Mouse (Mus musculus) G1E (cell line): ENCODE measurements around the gene Dgat2. TPM values are rescaled to one million over a fixed set of nuclear protein-coding genes. Genes with fewer than 3 reads are reported as not detected.

Experiments
- ATAC-seq: 2 replicates; pipeline ENCODE4 v1.8.0; 2016; ENCODE audit warnings: mild to moderate bottlenecking; ENCODE audit not compliant: insufficient number of reproducible peaks, poor library complexity, low FRiP score, severe bottlenecking; ENCODE audit errors: extremely low read depth
- DNase-seq: peaks from one replicate; pipeline ENCODE4 v3.0.0; 2012; ENCODE audit warnings: low spot score
- H3K27me3 ChIP-seq: 2 replicates; pipeline ENCODE4 v1.6.1; 2012; ENCODE audit warnings: mild to moderate bottlenecking, low read length, inconsistent platforms; ENCODE audit not compliant: insufficient read depth
- H3K36me3 ChIP-seq: replicated peaks from 2 replicates; pipeline ENCODE3; 2012; ENCODE audit warnings: mild to moderate bottlenecking, inconsistent platforms
- H3K4me1 ChIP-seq: 2 replicates; pipeline ENCODE4 v1.6.1; 2012; ENCODE audit warnings: low read depth, low read length, inconsistent platforms, mixed read lengths; ENCODE audit not compliant: insufficient read depth
- H3K4me3 ChIP-seq: 2 replicates; pipeline ENCODE4 v1.5.1; 2012; ENCODE audit warnings: low read depth, mild to moderate bottlenecking, inconsistent platforms, low read length, moderate library complexity, mixed read lengths
- H3K9me3 ChIP-seq: replicated peaks from 2 replicates; pipeline ENCODE4 v1.6.1; 2012; ENCODE audit warnings: inconsistent platforms
- CTCF ChIP-seq: IDR thresholded peaks from 2 replicates; pipeline ENCODE4 v1.5.1; 2012; ENCODE audit warnings: low read depth, low read length, inconsistent platforms, mixed read lengths
- GATA1 ChIP-seq: IDR thresholded peaks from 2 replicates; pipeline ENCODE4 v1.6.1; 2012; ENCODE audit warnings: borderline replicate concordance, low read length, inconsistent platforms, mixed read lengths
- GATA2 ChIP-seq: IDR thresholded peaks from 2 replicates; pipeline ENCODE4 v1.6.1; 2012; ENCODE audit warnings: low read depth, low read length, inconsistent platforms, borderline replicate concordance
- POLR2AphosphoS5 ChIP-seq: IDR thresholded peaks from 2 replicates; pipeline ENCODE4 v1.6.1; 2012; ENCODE audit warnings: low read depth, low read length, inconsistent platforms; ENCODE audit not compliant: insufficient replicate concordance
- TAL1 ChIP-seq: conservative IDR thresholded peaks from 2 replicates; pipeline ENCODE4 v1.6.1; 2012; ENCODE audit warnings: low read depth, low read length, inconsistent platforms, mixed read lengths
- polyA plus RNA-seq: library from polyadenylated mRNA; stranded (reverse); fragments of >175 nt; gene quantifications from 2 replicates; pipeline ENCODE4 v1.2.3, GENCODE M21; 2012
- total RNA-seq, 2 experiments: library from RNA; stranded (forward) in 1 of 2; stranded (reverse) in 1 of 2; fragments of 200-1000 nt in 1 of 2; fragments of >200 nt in 1 of 2; fragmentation: Nextera tagmentation in 1 of 2; gene quantifications; 2 replicates each; pipeline ENCODE4 v1.2.3; 2014 to 2017

Gene Dgat2
- total and polyA plus RNA-seq, 3 experiments = 0.08 to 0.27 TPM; not detected in 1

GRCm38 (mm10) chr7:99177386-99177785 lies 5.1 kb downstream of the Dgat2 start:
- ATAC-seq (no peak), DNase-seq (no peak)
- TF ChIP-seq POLR2AphosphoS5 = no peak
- TF ChIP-seq CTCF = no peak
- TF ChIP-seq GATA1 = no peak
- TF ChIP-seq TAL1 = no peak
- no peak for TF ChIP-seq GATA2
- H3K4me3 ChIP-seq = no peak overlapping the region
- no peaks in the 10 kb centered on the region for H3K36me3 ChIP-seq
- H3K4me1 ChIP-seq = peaks cover 4% of the 10 kb centered on the region
- H3K9me3 ChIP-seq = no peaks in the 10 kb centered on the region
- peaks cover 26% of the 10 kb centered on the region for H3K27me3 ChIP-seq

DNA sequence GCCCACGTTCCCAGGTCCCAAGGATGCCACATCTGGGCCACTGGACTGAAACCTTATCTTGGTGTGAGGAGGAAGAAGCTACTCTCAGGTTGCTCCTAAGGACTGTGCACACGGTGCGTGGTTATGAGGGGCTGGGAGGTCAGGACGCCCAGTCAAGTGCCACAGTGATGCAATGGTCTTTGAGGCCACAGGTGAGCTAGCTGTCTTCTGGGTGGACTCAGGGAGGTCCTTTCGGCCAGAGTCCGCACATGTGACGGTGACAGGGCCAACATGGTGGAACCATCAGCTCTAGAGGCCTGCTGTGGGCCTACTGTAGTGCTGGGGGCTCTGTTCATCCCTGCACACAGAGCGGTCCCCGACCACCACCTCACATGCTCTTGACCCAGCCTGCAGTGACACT lies 6.9 kb downstream of the Dgat2 start:
- TF ChIP-seq TAL1 (no peak), CTCF (no peak), POLR2AphosphoS5 (no peak), GATA2 (no peak), GATA1 (no peak)
- H3K4me3 ChIP-seq = no peak overlapping the region
- no peaks in the 10 kb centered on the region; the same call in 1 of the 2 replicates for H3K4me1 ChIP-seq
- no peaks in the 10 kb centered on the region for H3K36me3 ChIP-seq
- H3K27me3 ChIP-seq = peaks cover 13% of the 10 kb centered on the region
- H3K9me3 ChIP-seq = no peaks in the 10 kb centered on the region
- DNase-seq = no peak
- ATAC-seq = no peak

DNA sequence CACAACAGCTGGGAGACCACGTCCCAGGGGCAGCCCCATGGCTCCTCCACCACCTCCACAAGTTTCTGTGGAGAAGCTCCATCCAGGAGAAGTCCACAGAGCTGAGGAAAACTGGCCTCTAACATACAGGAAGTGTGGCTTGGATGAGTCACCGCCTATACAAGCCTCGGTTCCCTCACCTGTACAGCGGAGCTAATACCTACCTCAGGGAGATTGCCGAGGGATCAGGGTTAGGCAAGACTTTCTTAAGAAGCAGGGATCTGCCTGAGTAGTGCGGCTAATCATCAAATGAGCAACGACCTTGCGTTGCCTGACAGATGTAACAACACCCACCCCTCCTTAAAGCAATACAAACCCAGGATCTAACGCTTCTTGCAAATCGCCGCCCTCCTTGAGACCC lies 7.4 kb downstream of the Dgat2 start:
- no peak for ATAC-seq
- Histone ChIP-seq H3K4me1 (no peaks in the 10 kb centered on the region; the same call in 1 of the 2 replicates), H3K27me3 (peaks cover 13% of the 10 kb centered on the region), H3K4me3 (no peak overlapping the region), H3K36me3 (no peaks in the 10 kb centered on the region), H3K9me3 (no peaks in the 10 kb centered on the region)
- DNase-seq = no peak
- TF ChIP-seq GATA1 = no peak
- TF ChIP-seq POLR2AphosphoS5 = no peak
- TF ChIP-seq GATA2 = no peak
- no peak for TF ChIP-seq CTCF
- TF ChIP-seq TAL1 = no peak

DNA sequence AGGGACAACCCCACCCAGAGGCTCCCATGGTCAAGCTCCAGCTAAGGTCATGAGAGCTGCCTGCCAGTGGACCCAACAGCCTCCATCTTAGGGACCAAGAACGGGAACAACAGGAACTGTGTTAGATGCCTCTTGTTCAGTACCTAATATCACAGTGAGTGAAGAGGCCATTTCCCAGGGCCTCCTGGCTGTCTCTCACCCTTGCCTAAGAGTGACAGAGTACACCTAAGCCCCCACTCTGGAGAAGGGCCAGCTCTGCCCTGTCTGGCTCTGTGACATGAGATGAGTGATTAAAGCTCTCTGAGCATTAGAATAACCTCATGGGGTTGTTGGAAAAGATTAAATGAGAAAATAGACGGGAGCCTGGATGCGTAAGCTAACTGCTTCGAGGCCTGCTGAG lies 8.5 kb downstream of the Dgat2 start:
- Histone ChIP-seq H3K27me3 (peaks cover 16% of the 10 kb centered on the region), H3K36me3 (no peaks in the 10 kb centered on the region), H3K9me3 (no peaks in the 10 kb centered on the region), H3K4me1 (no peaks in the 10 kb centered on the region), H3K4me3 (no peak overlapping the region)
- no peak for TF ChIP-seq GATA2
- TF ChIP-seq POLR2AphosphoS5 = no peak
- DNase-seq (no peak), ATAC-seq (no peak)

- TF ChIP-seq CTCF (no peak), TAL1 (no peak), GATA1 (no peak), POLR2AphosphoS5 (no peak), GATA2 (no peak)
- no peak overlapping the region for H3K4me3 ChIP-seq
- H3K36me3 ChIP-seq = no peaks in the 10 kb centered on the region
- ATAC-seq = no peak
- no peaks in the 10 kb centered on the region for H3K4me1 ChIP-seq
- peaks cover 26% of the 10 kb centered on the region for H3K27me3 ChIP-seq
- no peaks in the 10 kb centered on the region for H3K9me3 ChIP-seq
- no peak for DNase-seq
Observed at GRCm38 (mm10) chr7:99172898-99173297, 9.6 kb downstream of the Dgat2 start.

DNA sequence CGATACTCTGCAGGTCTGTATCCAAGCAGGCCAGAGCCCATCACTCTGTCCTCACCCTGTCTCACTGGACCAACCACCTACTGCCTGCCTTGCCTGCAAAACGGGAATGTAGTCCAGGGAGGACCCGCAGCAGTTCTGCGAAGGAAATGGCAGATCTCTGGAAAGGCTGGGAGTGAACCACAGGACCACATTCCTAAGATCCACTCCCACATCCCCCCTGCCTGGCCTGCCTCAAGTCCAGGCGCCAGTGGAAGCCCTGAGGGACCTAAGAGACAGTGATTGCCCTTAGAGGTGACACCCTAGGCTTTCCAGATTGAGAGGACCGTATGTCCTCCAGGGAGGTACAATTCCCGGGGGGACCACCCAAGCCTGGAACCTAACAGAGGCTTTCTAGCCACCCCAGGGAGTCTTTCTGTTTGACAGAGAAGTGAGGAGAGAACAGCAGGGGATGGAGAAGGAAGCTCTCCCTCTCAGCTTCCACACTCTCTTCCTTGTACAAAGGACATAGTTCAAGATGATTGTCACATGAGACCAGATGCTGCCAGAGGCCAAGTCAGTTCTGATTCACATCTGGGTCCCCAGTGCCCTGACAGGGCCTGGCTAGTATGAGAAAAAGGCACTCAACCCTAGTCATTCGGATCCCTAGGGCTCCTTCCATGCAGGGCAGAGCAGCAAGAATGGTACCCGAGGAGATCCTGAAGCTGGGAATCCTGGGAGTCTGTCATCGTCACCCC lies 10.6 kb downstream of the Dgat2 start:
- no peak for TF ChIP-seq TAL1
- TF ChIP-seq GATA2 = no peak
- no peak for TF ChIP-seq GATA1
- TF ChIP-seq CTCF = no peak
- no peak for TF ChIP-seq POLR2AphosphoS5
- ATAC-seq (no peak), DNase-seq (no peak)
- H3K4me3 ChIP-seq = no peak overlapping the region
- no peaks in the 10 kb centered on the region for H3K9me3 ChIP-seq
- no peaks in the 10 kb centered on the region for H3K4me1 ChIP-seq
- no peaks in the 10 kb centered on the region for H3K36me3 ChIP-seq
- peaks cover 30% of the 10 kb centered on the region for H3K27me3 ChIP-seq
